Mouse (Mus musculus): ENCODE measurements around the gene Cox20. TPM values are rescaled to one million over a fixed set of nuclear protein-coding genes. Genes with fewer than 3 reads are reported as not detected.

The Cox20 gene
- polyA plus RNA-seq, 1 experiment from 2014 or later: 133 TPM

DNA sequence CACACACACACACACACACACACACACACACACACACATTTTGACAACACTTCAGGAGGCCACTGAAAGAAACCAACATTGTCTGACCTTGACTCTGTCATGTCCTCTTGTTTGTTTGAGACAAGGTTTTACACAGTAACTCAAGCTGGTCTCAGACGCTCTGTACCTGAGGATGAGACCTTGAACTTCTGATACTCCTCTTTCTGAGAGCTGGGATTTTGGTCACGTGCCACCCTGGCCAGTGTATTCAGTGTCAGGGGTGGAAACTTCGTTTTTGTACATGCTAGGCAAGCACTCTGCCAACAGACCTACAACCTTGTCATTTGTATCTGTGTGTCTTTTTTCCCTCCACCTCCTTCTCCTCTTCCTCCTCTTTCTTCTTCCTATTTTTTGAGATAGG, 35.6 kb downstream of the Cox20 start:
- Histone ChIP-seq H3K9me3 (ENCODE audit: control insufficient read depth, low read length) (no peaks in the 10 kb centered on the region), H3K4me2 (ENCODE audit: low read length) (no peak overlapping the region), H3K36me3 (ENCODE audit: control insufficient read depth, insufficient read depth, low read length) (no peaks in the 10 kb centered on the region), H3K4me1 (replicated peaks; ENCODE audit: control insufficient read depth, insufficient read depth, low read length) (no peaks in the 10 kb centered on the region), H3K27ac (ENCODE audit: low read depth) (no peak overlapping the region), H3K27me3 (replicated peaks; ENCODE audit: control insufficient read depth, insufficient read depth, low read length) (no peaks in the 10 kb centered on the region), H3K4me3 (ENCODE audit: low read depth, low read length) (no peak overlapping the region), H3K9ac (ENCODE audit: low read length) (no peak overlapping the region)
- ATAC-seq (replicated peaks; ENCODE audit: low FRiP score, low TSS enrichment, low read depth) (no peak), DNase-seq (ENCODE audit: low spot score) (no peak)
- WGBS: 46% methylated on average over 3 of the region's 3 CpGs

DNA sequence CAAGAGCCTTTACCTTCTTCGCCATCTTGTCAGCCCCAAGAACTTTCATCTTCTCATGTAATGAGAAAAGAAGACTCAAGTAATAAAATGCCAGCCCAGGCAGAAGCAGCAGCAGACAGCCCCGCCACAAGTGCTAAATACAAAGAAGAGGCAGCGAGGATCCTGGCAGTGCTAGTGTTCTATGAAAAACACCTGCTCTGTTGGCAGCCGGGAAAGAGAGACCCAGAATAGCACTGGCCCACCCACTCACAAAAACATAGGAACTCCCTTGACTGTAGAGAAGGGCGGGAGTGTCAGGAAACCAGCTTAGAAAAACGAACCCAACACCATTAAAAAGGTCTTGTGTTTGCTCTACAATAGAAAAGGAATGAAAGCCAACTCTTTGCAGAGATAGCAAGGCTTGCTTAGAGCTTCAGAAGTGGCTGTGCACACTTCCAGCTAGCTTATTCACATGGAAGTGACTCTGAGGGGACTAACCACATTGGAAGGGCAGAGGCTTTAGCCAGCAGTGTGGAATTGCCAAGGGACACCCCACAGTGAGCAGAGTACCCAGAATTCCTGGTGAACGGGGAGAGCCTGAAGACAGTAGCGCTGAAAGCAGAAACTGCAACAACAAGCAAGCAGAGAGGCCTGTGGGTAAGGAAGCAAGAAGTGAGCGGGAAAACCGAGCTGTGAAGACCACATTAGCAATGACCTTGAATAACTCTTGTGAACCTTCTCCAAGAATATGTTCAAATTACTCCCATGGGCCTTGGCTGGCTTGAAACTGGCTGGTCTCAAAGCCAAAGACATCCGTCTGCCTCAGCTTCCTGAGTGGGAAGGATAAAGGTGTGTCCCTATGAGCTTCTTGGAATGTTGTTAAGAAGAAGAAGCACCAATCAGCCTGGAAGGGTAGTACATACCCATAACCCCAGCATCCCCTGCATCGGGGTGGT, 39.1 kb downstream of the Cox20 start:
- H3K9me3 ChIP-seq (ENCODE audit: control insufficient read depth, low read length): no peaks in the 10 kb centered on the region
- DNase-seq (ENCODE audit: low spot score) (no peak), ATAC-seq (replicated peaks; ENCODE audit: low FRiP score, low TSS enrichment, low read depth) (no peak)
- H3K4me1 ChIP-seq (replicated peaks; ENCODE audit: control insufficient read depth, insufficient read depth, low read length): no peaks in the 10 kb centered on the region
- H3K36me3 ChIP-seq (ENCODE audit: control insufficient read depth, insufficient read depth, low read length): no peaks in the 10 kb centered on the region
- no peak overlapping the region for H3K4me2 ChIP-seq (ENCODE audit: low read length)
- no peak overlapping the region for H3K9ac ChIP-seq (ENCODE audit: low read length)
- H3K27me3 ChIP-seq (replicated peaks; ENCODE audit: control insufficient read depth, insufficient read depth, low read length): no peaks in the 10 kb centered on the region
- H3K27ac ChIP-seq (ENCODE audit: low read depth): no peak overlapping the region
- H3K4me3 ChIP-seq (ENCODE audit: low read depth, low read length): no peak overlapping the region
- 75% methylated on average over 12 of the region's 12 CpGs for WGBS

DNA sequence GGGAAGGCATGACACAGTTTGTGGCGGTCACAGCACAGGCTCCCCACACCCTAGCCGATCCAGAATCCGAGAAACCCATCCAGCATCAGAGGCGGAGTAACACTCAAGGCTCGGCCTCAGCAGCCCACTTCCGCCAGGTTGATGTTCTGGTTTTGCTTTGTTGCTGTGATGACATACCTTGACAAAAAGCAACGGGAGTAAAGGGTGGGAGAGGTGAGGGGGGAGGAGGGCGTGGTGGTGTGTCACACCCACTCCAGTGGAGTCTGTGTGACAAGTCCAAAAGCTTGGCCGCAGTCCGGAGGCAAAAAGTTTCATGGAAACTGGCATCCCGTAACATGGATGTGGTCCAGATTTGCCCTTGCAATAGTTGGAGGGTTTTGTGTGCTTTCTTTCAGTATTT, 41.3 kb downstream of the Cox20 start:
- H3K4me3 ChIP-seq (ENCODE audit: low read depth, low read length): no peak overlapping the region
- no peak overlapping the region for H3K27ac ChIP-seq (ENCODE audit: low read depth)
- WGBS: 80% methylated on average over 11 of the region's 11 CpGs
- DNase-seq (ENCODE audit: low spot score) (no peak), ATAC-seq (replicated peaks; ENCODE audit: low FRiP score, low TSS enrichment, low read depth) (no peak)
- H3K4me2 ChIP-seq (ENCODE audit: low read length): no peak overlapping the region
- no peaks in the 10 kb centered on the region for H3K27me3 ChIP-seq (replicated peaks; ENCODE audit: control insufficient read depth, insufficient read depth, low read length)
- H3K36me3 ChIP-seq (ENCODE audit: control insufficient read depth, insufficient read depth, low read length): no peaks in the 10 kb centered on the region
- H3K9ac ChIP-seq (ENCODE audit: low read length): no peak overlapping the region
- no peaks in the 10 kb centered on the region for H3K4me1 ChIP-seq (replicated peaks; ENCODE audit: control insufficient read depth, insufficient read depth, low read length)
- no peaks in the 10 kb centered on the region for H3K9me3 ChIP-seq (ENCODE audit: control insufficient read depth, low read length)

DNA sequence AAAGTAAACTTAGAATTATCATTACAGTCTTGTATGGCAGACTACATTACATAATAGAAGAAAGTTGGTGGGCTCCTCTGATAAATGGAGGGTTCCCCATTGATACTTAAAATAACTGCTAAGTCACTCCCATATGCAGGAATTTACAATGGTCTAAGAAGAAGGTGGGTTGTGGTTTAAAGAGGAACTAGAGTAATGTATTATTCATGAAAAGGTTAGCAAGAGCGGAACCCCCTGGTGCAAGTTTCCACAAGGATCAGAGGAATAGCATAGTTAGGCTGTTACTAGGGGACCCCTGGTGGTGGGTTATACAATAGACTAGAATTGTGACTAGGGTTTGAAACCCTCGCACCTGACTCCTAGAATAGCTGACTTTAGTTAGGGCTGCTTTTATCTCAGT, 41.8 kb downstream of the Cox20 start:
- ATAC-seq (replicated peaks; ENCODE audit: low FRiP score, low TSS enrichment, low read depth) (no peak), DNase-seq (ENCODE audit: low spot score) (no peak)
- no peak overlapping the region for H3K4me2 ChIP-seq (ENCODE audit: low read length)
- no peak overlapping the region for H3K4me3 ChIP-seq (ENCODE audit: low read depth, low read length)
- no peak overlapping the region for H3K9ac ChIP-seq (ENCODE audit: low read length)
- no peaks in the 10 kb centered on the region for H3K4me1 ChIP-seq (replicated peaks; ENCODE audit: control insufficient read depth, insufficient read depth, low read length)
- 84% methylated on average over 2 of the region's 2 CpGs for WGBS
- no peak overlapping the region for H3K27ac ChIP-seq (ENCODE audit: low read depth)
- no peaks in the 10 kb centered on the region for H3K27me3 ChIP-seq (replicated peaks; ENCODE audit: control insufficient read depth, insufficient read depth, low read length)
- H3K36me3 ChIP-seq (ENCODE audit: control insufficient read depth, insufficient read depth, low read length): no peaks in the 10 kb centered on the region
- no peaks in the 10 kb centered on the region for H3K9me3 ChIP-seq (ENCODE audit: control insufficient read depth, low read length)

DNA sequence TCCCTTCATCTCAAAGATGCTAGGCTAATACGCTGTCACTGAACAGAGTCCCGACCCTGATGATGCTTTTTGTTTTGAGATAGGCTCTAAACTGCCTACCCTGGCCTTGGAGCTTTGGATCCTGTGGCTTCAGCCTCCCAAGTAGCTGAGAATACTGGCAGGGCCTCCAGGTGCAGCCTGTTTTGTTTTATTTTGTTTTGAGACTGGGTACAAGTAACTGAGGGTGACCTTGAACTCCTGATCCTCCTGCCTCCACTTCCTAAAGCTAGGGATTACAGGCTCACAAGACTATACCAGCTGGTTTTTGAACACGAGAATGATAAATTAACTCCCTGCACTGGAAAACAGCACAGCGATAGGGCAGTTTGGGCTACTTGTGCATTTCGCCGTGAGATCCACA, 46.2 kb downstream of the Cox20 start:
- Histone ChIP-seq H3K27me3 (replicated peaks; ENCODE audit: control insufficient read depth, insufficient read depth, low read length) (no peaks in the 10 kb centered on the region), H3K9me3 (ENCODE audit: control insufficient read depth, low read length) (no peaks in the 10 kb centered on the region), H3K4me2 (ENCODE audit: low read length) (no peak overlapping the region), H3K4me3 (ENCODE audit: low read depth, low read length) (no peak overlapping the region), H3K27ac (ENCODE audit: low read depth) (no peak overlapping the region), H3K9ac (ENCODE audit: low read length) (no peak overlapping the region), H3K36me3 (ENCODE audit: control insufficient read depth, insufficient read depth, low read length) (no peaks in the 10 kb centered on the region), H3K4me1 (replicated peaks; ENCODE audit: control insufficient read depth, insufficient read depth, low read length) (peaks cover 9% of the 10 kb centered on the region; the same call in 1 of the 2 replicates)
- 78% methylated on average over 6 of the region's 6 CpGs for WGBS
- no peak for ATAC-seq (replicated peaks; ENCODE audit: low FRiP score, low TSS enrichment, low read depth)
- no peak for DNase-seq (ENCODE audit: low spot score)

DNA sequence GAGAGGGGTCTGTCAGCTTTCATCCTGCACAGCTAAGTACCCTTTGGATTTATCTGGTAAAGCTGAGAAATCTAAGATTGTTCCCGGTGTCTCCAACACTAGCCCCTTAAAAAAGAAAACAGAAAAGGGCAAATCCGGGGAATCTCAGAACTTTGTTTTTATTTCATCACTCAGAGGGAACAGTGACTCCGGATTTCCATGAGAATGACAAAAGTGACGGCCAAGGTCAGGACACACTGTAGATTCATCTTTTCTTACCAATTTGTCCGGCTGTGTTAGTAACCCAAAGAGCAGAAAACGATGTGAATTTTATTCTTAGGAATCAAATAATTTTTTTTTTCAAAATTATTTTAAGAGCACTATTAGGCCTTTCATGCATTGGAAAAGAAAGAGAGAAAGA, 49.2 kb downstream of the Cox20 start:
- Histone ChIP-seq H3K9ac (ENCODE audit: low read length) (peak overlapping the region; percentile 59; the same call in 1 of the 2 replicates), H3K4me3 (ENCODE audit: low read depth, low read length) (no peak overlapping the region), H3K27ac (ENCODE audit: low read depth) (no peak overlapping the region; the same call in 1 of the 2 replicates), H3K4me2 (ENCODE audit: low read length) (peak overlapping the region; percentile 87; the same call in 1 of the 2 replicates), H3K4me1 (replicated peaks; ENCODE audit: control insufficient read depth, insufficient read depth, low read length) (peaks cover 9% of the 10 kb centered on the region; the same call in 1 of the 2 replicates), H3K27me3 (replicated peaks; ENCODE audit: control insufficient read depth, insufficient read depth, low read length) (no peaks in the 10 kb centered on the region), H3K9me3 (ENCODE audit: control insufficient read depth, low read length) (no peaks in the 10 kb centered on the region), H3K36me3 (ENCODE audit: control insufficient read depth, insufficient read depth, low read length) (no peaks in the 10 kb centered on the region)
- WGBS: 65% methylated on average over 6 of the region's 6 CpGs
- ATAC-seq (replicated peaks; ENCODE audit: low FRiP score, low TSS enrichment, low read depth) (no peak), DNase-seq (ENCODE audit: low spot score) (no peak)

DNA sequence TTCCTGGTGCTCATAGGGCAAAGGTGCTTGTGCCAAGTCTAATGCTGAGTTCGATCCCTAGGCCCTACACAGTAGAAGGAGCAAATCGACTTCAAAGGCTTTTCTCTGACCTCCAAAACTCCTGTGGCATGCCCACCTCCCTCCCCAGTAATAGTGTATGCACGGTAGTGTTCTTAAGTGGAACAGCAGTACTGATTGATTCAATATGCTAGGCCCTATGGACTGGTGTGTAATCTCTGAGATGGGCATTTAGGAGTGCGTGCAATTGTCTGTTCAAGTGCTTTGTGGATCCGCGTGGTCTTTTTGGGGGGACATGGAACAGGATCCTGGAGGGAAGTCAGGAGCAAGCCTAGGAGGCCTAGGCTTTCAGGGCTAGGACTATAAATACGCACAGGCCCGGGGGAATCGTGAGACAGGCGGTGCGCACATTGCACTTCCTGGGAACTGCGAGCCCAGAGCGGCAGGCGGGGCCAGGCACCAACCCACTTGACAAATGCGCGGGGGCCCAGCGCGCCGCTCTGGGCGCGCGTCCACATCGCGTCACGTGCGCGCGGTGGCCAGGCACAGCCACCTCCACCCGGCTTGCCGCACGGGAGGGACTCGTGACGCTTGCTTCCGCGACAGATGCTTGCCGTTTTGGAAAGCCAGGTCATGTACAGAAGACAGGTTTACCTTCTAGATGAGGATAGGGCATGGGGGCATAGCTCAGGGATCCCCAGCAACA, 49.8 kb downstream of the Cox20 start:
- ATAC-seq (replicated peaks; ENCODE audit: low FRiP score, low TSS enrichment, low read depth): peak; percentile 97
- peak; percentile 87 for DNase-seq (ENCODE audit: low spot score)
- H3K9ac ChIP-seq (ENCODE audit: low read length): peak overlapping the region; percentile 59
- H3K27me3 ChIP-seq (replicated peaks; ENCODE audit: control insufficient read depth, insufficient read depth, low read length): no peaks in the 10 kb centered on the region
- H3K4me2 ChIP-seq (ENCODE audit: low read length): peak overlapping the region; percentile 87
- H3K4me1 ChIP-seq (replicated peaks; ENCODE audit: control insufficient read depth, insufficient read depth, low read length): peaks cover 9% of the 10 kb centered on the region; the same call in 1 of the 2 replicates
- H3K4me3 ChIP-seq (ENCODE audit: low read depth, low read length): peak overlapping the region; percentile 54
- no peaks in the 10 kb centered on the region for H3K36me3 ChIP-seq (ENCODE audit: control insufficient read depth, insufficient read depth, low read length)
- peak overlapping the region; percentile 80 for H3K27ac ChIP-seq (ENCODE audit: low read depth)
- H3K9me3 ChIP-seq (ENCODE audit: control insufficient read depth, low read length): no peaks in the 10 kb centered on the region
- 2% methylated on average over 36 of the region's 36 CpGs for WGBS

DNA sequence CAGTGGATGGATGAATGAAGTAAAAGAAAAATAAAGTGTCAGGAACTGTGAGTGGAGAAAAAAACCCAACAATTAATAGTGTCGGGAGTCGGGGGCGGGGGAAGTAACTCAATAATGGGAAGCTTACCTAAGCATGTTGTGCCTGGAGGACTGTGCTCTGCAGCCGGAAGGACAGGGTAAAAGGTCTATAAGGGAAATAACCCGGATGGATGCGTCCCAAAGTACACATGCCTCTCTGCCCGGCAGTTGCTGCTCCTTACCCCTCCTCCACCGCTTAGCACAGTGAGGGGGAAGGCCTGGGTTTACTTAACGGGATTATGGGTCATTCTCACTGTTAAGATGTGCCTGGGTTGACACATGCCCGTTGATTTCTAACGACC, 50.3 kb downstream of the Cox20 start:
- peak; percentile 84 for ATAC-seq (replicated peaks; ENCODE audit: low FRiP score, low TSS enrichment, low read depth)
- peak overlapping the region; percentile 87 for H3K4me2 ChIP-seq (ENCODE audit: low read length)
- H3K4me3 ChIP-seq (ENCODE audit: low read depth, low read length): peak overlapping the region; percentile 54
- no peaks in the 10 kb centered on the region for H3K9me3 ChIP-seq (ENCODE audit: control insufficient read depth, low read length)
- DNase-seq (ENCODE audit: low spot score): no peak
- H3K4me1 ChIP-seq (replicated peaks; ENCODE audit: control insufficient read depth, insufficient read depth, low read length): peaks cover 9% of the 10 kb centered on the region; the same call in 1 of the 2 replicates
- peak overlapping the region; percentile 59 for H3K9ac ChIP-seq (ENCODE audit: low read length)
- H3K27me3 ChIP-seq (replicated peaks; ENCODE audit: control insufficient read depth, insufficient read depth, low read length): no peaks in the 10 kb centered on the region
- under 1% methylated on average over 11 of the region's 11 CpGs for WGBS
- no peaks in the 10 kb centered on the region for H3K36me3 ChIP-seq (ENCODE audit: control insufficient read depth, insufficient read depth, low read length)
- H3K27ac ChIP-seq (ENCODE audit: low read depth): peak overlapping the region; percentile 80
